Mouse (Mus musculus): ENCODE data around the gene Sorbs1. TPM values are rescaled to one million over a fixed set of nuclear protein-coding genes. Genes with fewer than 3 reads are reported as not detected.

Sorbs1 gene
- polyA plus RNA-seq, 1 experiment from 2014 or later, result 49.5 TPM

DNA sequence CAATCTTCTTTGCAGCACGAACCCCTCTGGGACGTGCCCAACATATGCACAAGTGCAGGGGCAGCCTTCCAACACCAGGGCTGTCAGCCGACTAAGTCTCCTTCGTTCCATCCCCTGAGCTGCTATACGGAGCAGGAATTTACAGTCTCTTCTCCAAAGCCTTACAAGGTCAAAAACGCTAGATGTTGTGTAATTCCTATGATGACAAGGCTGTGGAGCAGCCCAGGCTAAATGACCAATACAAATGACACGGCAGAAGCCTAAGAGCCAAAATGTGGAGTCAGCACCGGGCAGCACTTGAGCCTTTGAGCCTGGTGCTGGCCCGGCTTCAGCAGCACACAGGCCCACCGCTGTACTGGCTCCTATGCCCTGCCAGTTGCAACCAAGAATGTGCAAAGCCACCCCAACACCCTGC is 35.4 kb downstream of the Sorbs1 start:
- H3K36me3 ChIP-seq (ENCODE audit: control insufficient read depth, insufficient read depth, low read length), result no peaks in the 10 kb centered on the region
- WGBS, result 65% methylated on average over 10 of the region's 10 CpGs
- no peak overlapping the region for H3K9ac ChIP-seq (ENCODE audit: low read depth, low read length)
- 0 out of 2 replicates have a peak, but pooled peaks have one; percentile 39 for ATAC-seq (ENCODE audit: low FRiP score, low TSS enrichment)
- no peaks in the 10 kb centered on the region for H3K9me3 ChIP-seq (ENCODE audit: control insufficient read depth, low read length)
- H3K4me3 ChIP-seq (ENCODE audit: low read length), result no peak overlapping the region
- no peak overlapping the region for H3K27ac ChIP-seq (ENCODE audit: low read depth, low read length)
- H3K4me2 ChIP-seq (replicated peaks; ENCODE audit: low read depth, low read length), result no peak overlapping the region
- no peaks in the 10 kb centered on the region for H3K4me1 ChIP-seq (ENCODE audit: control insufficient read depth, insufficient read depth, low read length)
- H3K27me3 ChIP-seq (ENCODE audit: control insufficient read depth, insufficient read depth, low read length), result no peaks in the 10 kb centered on the region

DNA sequence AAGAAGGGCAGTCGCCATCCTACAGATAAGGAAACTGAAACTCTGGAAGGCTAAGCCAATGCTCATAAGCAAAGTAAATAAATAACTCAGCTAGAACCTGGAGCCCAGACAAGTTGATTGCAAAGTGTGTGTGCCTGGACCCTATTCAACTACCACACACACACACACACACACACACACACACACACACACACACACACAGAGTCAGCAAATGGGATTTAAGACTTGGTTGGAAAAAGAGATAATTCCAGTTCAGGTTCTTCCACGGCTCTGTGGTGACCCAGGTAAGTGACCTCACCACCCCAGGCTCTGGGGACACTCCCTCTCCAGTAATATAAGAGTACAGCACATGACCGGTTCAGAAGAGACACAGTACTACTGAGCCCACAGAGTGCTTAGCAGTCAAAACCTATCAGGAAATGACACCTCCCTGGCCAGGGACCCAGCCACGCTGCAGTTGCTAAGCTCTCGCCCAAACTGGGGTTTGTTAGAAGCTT is 36.1 kb downstream of the Sorbs1 start:
- Histone ChIP-seq H3K9me3 (ENCODE audit: control insufficient read depth, low read length) (no peaks in the 10 kb centered on the region), H3K4me1 (ENCODE audit: control insufficient read depth, insufficient read depth, low read length) (no peaks in the 10 kb centered on the region), H3K36me3 (ENCODE audit: control insufficient read depth, insufficient read depth, low read length) (no peaks in the 10 kb centered on the region), H3K27ac (ENCODE audit: low read depth, low read length) (no peak overlapping the region), H3K27me3 (ENCODE audit: control insufficient read depth, insufficient read depth, low read length) (no peaks in the 10 kb centered on the region), H3K4me3 (ENCODE audit: low read length) (no peak overlapping the region), H3K9ac (ENCODE audit: low read depth, low read length) (no peak overlapping the region), H3K4me2 (replicated peaks; ENCODE audit: low read depth, low read length) (no peak overlapping the region)
- WGBS, result 42% methylated on average over 5 of the region's 5 CpGs
- ATAC-seq (ENCODE audit: low FRiP score, low TSS enrichment), result no peak

DNA sequence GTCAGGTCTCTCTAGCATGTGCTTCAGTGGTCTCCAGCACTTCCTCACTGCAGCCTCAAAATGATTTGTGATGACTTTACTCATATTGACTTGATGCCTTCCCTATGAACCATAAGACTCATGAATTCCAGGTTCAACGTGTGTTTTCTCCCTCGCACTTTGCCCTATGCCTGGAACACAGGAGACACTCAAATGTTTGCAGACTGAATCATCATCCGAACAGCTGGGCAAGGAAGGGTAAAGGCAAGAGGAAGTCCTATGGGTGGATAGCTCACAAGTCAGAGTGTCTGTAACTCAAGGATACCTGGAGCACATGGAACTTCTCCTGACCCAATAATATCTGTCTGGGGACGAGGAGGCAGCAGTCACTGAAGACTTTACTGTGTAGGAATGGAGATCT is 37.1 kb downstream of the Sorbs1 start:
- Histone ChIP-seq H3K9me3 (ENCODE audit: control insufficient read depth, low read length) (no peaks in the 10 kb centered on the region), H3K27me3 (ENCODE audit: control insufficient read depth, insufficient read depth, low read length) (no peaks in the 10 kb centered on the region), H3K36me3 (ENCODE audit: control insufficient read depth, insufficient read depth, low read length) (no peaks in the 10 kb centered on the region), H3K27ac (ENCODE audit: low read depth, low read length) (no peak overlapping the region), H3K4me3 (ENCODE audit: low read length) (no peak overlapping the region), H3K4me1 (ENCODE audit: control insufficient read depth, insufficient read depth, low read length) (no peaks in the 10 kb centered on the region), H3K9ac (ENCODE audit: low read depth, low read length) (no peak overlapping the region), H3K4me2 (replicated peaks; ENCODE audit: low read depth, low read length) (no peak overlapping the region)
- no peak for ATAC-seq (ENCODE audit: low FRiP score, low TSS enrichment)
- 90% methylated on average over 4 of the region's 4 CpGs for WGBS

DNA sequence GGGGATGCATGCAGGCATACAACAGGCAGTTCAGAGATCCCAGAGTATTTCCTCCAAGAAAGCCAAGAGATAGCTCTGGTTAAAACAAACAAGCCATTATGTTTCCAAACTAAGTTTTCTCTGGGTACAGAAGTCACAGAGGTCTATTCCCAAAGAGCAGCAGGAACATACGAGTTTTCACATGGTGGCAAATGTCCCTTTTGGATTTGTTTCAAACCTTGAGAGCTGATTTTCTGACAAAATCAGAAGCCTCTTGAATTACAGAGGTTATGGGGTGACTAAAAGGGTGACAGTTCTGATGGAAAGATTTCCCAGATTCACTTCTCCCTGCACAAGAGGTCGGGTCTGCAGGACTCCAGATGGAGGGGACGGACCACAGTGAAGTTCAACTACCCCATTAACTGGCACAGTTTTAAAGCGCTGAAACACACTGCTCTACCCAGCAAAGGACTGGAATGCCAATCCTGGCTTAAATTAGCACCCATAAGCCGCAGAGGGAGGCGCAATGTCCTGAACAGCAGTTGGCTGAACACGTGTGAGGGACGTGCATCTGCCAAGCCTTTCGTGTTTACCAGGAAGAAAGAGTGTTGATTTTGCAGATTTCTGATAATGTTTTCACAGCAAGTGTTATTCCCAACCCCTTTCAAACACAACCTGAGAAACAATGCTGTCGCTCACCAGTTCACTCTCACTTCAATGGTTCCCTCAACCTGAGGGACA is 41.9 kb downstream of the Sorbs1 start:
- H3K4me1 ChIP-seq (ENCODE audit: control insufficient read depth, insufficient read depth, low read length), result no peaks in the 10 kb centered on the region
- no peak overlapping the region for H3K4me3 ChIP-seq (ENCODE audit: low read length)
- no peaks in the 10 kb centered on the region for H3K9me3 ChIP-seq (ENCODE audit: control insufficient read depth, low read length)
- no peak overlapping the region for H3K4me2 ChIP-seq (replicated peaks; ENCODE audit: low read depth, low read length)
- H3K27ac ChIP-seq (ENCODE audit: low read depth, low read length), result no peak overlapping the region
- H3K27me3 ChIP-seq (ENCODE audit: control insufficient read depth, insufficient read depth, low read length), result no peaks in the 10 kb centered on the region
- ATAC-seq (ENCODE audit: low FRiP score, low TSS enrichment), result no peak
- H3K36me3 ChIP-seq (ENCODE audit: control insufficient read depth, insufficient read depth, low read length), result no peaks in the 10 kb centered on the region
- H3K9ac ChIP-seq (ENCODE audit: low read depth, low read length), result no peak overlapping the region
- WGBS, result 73% methylated on average over 10 of the region's 10 CpGs

DNA sequence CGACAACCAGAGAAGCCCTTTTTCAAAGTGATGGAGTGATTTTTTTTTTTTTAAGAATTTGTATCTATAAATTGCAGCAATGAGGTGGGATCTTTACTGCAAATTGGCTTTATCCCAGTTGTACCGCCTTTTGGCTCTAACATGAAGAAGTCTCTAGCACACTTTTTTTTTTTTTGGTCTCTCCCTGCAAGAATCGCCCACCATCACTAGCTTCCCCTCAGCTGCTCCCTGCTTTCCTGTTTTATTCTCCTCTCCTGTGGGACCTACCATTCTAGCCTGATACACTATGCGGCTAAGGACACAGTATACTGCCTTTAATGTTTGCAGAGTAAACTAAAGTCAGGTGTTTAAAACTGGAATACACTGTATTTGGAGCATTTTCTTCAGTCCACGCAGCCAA is 43.8 kb downstream of the Sorbs1 start:
- H3K36me3 ChIP-seq (ENCODE audit: control insufficient read depth, insufficient read depth, low read length), result no peaks in the 10 kb centered on the region
- no peak for ATAC-seq (ENCODE audit: low FRiP score, low TSS enrichment)
- H3K9me3 ChIP-seq (ENCODE audit: control insufficient read depth, low read length), result no peaks in the 10 kb centered on the region
- no peak overlapping the region for H3K9ac ChIP-seq (ENCODE audit: low read depth, low read length)
- no peaks in the 10 kb centered on the region for H3K4me1 ChIP-seq (ENCODE audit: control insufficient read depth, insufficient read depth, low read length)
- H3K4me2 ChIP-seq (replicated peaks; ENCODE audit: low read depth, low read length), result no peak overlapping the region
- WGBS, result 78% methylated on average over 5 of the region's 5 CpGs
- H3K27me3 ChIP-seq (ENCODE audit: control insufficient read depth, insufficient read depth, low read length), result no peaks in the 10 kb centered on the region
- no peak overlapping the region for H3K4me3 ChIP-seq (ENCODE audit: low read length)
- no peak overlapping the region for H3K27ac ChIP-seq (ENCODE audit: low read depth, low read length)

DNA sequence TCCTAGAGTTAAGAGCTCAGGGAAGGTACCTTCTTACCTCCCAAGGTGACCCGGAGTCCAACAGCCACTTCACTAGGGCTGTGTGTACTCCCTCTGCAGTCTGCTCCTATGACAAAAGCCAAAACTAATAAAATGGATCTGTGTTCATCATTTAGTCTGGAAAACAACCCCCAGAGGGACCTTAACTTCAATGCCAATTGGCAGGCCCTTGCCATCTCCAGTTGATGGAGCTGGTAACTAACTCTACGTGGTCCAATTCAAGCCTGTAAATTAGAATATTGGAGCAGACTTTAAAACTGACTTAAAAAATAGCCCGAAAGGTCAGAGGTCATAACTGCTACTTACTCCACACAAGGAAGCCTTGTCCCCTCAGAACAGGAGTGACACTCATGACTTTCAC is 45.3 kb downstream of the Sorbs1 start:
- no peaks in the 10 kb centered on the region for H3K36me3 ChIP-seq (ENCODE audit: control insufficient read depth, insufficient read depth, low read length)
- WGBS, result 74% methylated on average over 3 of the region's 3 CpGs

DNA sequence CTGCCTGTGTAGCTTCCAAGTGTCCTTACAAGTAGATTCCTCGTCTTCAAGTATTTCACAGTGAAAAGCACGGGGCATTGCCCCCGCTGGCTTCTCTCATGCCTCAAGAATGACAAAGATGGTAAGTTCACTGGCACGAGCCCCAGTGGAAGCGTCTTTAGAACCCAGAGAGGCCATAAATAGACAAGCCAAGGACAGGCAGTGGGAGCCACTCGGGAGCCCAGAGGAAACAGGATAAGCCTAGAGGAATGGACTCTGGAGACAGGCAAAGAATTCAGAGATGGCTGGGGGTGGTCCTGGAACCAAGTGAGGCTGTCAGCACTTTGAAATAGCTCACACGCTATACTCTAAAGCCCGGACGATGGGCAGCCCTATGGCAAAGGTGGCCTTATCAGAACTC is 45.8 kb downstream of the Sorbs1 start:
- no peaks in the 10 kb centered on the region for H3K9me3 ChIP-seq (ENCODE audit: control insufficient read depth, low read length)
- H3K27ac ChIP-seq (ENCODE audit: low read depth, low read length), result no peak overlapping the region
- ATAC-seq (ENCODE audit: low FRiP score, low TSS enrichment), result no peak
- 77% methylated on average over 9 of the region's 9 CpGs for WGBS
- H3K4me1 ChIP-seq (ENCODE audit: control insufficient read depth, insufficient read depth, low read length), result peaks cover 5% of the 10 kb centered on the region; the same call in 1 of the 2 replicates
- no peak overlapping the region for H3K9ac ChIP-seq (ENCODE audit: low read depth, low read length)
- no peak overlapping the region for H3K4me3 ChIP-seq (ENCODE audit: low read length)
- H3K36me3 ChIP-seq (ENCODE audit: control insufficient read depth, insufficient read depth, low read length), result no peaks in the 10 kb centered on the region
- H3K27me3 ChIP-seq (ENCODE audit: control insufficient read depth, insufficient read depth, low read length), result no peaks in the 10 kb centered on the region
- H3K4me2 ChIP-seq (replicated peaks; ENCODE audit: low read depth, low read length), result no peak overlapping the region

More for the DNA sequence above, 45.3 kb downstream of the Sorbs1 start:
- Histone ChIP-seq H3K27ac (ENCODE audit: low read depth, low read length) (no peak overlapping the region), H3K4me1 (ENCODE audit: control insufficient read depth, insufficient read depth, low read length) (peaks cover under 1% of the 10 kb centered on the region; the same call in 1 of the 2 replicates), H3K27me3 (ENCODE audit: control insufficient read depth, insufficient read depth, low read length) (no peaks in the 10 kb centered on the region), H3K9ac (ENCODE audit: low read depth, low read length) (no peak overlapping the region), H3K4me3 (ENCODE audit: low read length) (no peak overlapping the region), H3K9me3 (ENCODE audit: control insufficient read depth, low read length) (no peaks in the 10 kb centered on the region), H3K4me2 (replicated peaks; ENCODE audit: low read depth, low read length) (no peak overlapping the region)
- no peak for ATAC-seq (ENCODE audit: low FRiP score, low TSS enrichment)

DNA sequence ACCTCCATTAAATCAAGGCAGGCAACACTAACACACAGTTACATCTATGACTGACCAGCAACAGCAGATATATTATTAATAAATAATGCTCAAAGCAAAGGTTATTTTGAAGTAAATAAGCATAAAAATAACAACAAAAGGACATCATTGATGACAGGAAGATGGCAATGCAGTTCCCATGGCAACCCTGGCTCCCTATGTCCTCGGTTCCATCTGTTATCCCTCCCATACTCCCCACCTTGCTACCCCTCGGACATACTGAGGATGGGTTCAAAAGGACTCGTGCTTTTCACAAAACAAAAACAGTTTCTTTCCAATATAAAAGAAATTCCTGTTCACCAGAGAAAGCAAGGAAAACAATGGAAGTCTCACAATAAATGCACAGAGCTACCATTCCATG is 48.2 kb downstream of the Sorbs1 start:
- no peak for ATAC-seq (ENCODE audit: low FRiP score, low TSS enrichment)
- WGBS, result 59% methylated on average over 3 of the region's 3 CpGs
- H3K27ac ChIP-seq (ENCODE audit: low read depth, low read length), result no peak overlapping the region
- H3K9me3 ChIP-seq (ENCODE audit: control insufficient read depth, low read length), result no peaks in the 10 kb centered on the region
- H3K4me2 ChIP-seq (replicated peaks; ENCODE audit: low read depth, low read length), result no peak overlapping the region
- H3K36me3 ChIP-seq (ENCODE audit: control insufficient read depth, insufficient read depth, low read length), result no peaks in the 10 kb centered on the region
- H3K9ac ChIP-seq (ENCODE audit: low read depth, low read length), result no peak overlapping the region
- peaks cover 10% of the 10 kb centered on the region; the same call in 1 of the 2 replicates for H3K4me1 ChIP-seq (ENCODE audit: control insufficient read depth, insufficient read depth, low read length)
- no peaks in the 10 kb centered on the region for H3K27me3 ChIP-seq (ENCODE audit: control insufficient read depth, insufficient read depth, low read length)
- no peak overlapping the region for H3K4me3 ChIP-seq (ENCODE audit: low read length)

DNA sequence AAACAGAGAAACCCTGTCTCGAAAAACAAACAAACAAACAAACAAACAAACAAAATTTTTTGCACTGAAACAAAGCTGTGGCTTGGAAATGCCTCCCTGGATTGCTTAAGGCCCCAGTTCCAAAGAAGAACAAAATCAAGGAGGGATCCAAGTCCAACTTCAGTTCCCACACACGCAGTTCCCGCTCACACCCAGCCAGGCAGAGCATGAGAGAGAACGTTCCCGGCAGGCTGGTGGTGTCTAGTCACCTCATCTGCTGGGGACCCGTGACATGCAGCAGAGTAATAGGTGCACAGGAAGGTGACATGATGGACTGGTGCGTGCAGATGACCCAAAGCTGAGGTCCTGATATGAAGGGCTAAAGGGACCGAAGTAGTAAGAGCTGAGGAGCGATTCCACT is 49.2 kb downstream of the Sorbs1 start:
- H3K4me2 ChIP-seq (replicated peaks; ENCODE audit: low read depth, low read length), result no peak overlapping the region
- H3K9ac ChIP-seq (ENCODE audit: low read depth, low read length), result no peak overlapping the region
- H3K4me1 ChIP-seq (ENCODE audit: control insufficient read depth, insufficient read depth, low read length), result peaks cover 10% of the 10 kb centered on the region; the same call in 1 of the 2 replicates
- 84% methylated on average over 9 of the region's 9 CpGs for WGBS
- no peaks in the 10 kb centered on the region for H3K9me3 ChIP-seq (ENCODE audit: control insufficient read depth, low read length)
- no peaks in the 10 kb centered on the region for H3K27me3 ChIP-seq (ENCODE audit: control insufficient read depth, insufficient read depth, low read length)
- H3K27ac ChIP-seq (ENCODE audit: low read depth, low read length), result no peak overlapping the region
- 0 out of 2 replicates have a peak, but pooled peaks have one; percentile 28 for ATAC-seq (ENCODE audit: low FRiP score, low TSS enrichment)
- no peaks in the 10 kb centered on the region for H3K36me3 ChIP-seq (ENCODE audit: control insufficient read depth, insufficient read depth, low read length)
- H3K4me3 ChIP-seq (ENCODE audit: low read length), result no peak overlapping the region
